Mouse (Mus musculus): ENCODE measurements around the gene Arhgef7. TPM values are rescaled to one million over a fixed set of nuclear protein-coding genes. Genes with fewer than 3 reads are reported as not detected.

Gene Arhgef7
- polyA plus RNA-seq, 1 experiment from 2014 or later: 57.0 TPM

DNA sequence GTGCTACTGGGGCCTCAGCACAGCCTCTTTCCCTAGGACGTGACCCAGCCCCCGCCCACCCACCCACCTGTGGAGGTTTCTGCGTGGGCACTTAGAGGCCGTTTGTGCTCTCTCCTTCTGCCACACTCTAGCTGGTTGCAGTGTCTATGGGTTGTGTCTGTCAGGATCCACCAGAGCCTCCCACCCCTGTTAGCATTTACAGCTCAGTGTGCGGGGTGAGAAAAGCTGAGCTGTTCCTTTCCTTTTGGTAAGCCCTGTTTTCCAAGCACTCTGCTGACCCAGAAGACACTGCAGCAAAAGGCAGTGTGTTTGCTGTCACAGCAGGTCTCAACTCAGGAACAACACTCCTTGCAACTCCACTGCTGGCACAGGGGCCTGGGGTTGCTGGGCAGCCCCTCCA, 106.7 kb downstream of the Arhgef7 start:
- Histone ChIP-seq H3K36me3 (ENCODE audit: control insufficient read depth, insufficient read depth, low read length) (0 out of 2 replicates have a peak, but pooled peaks cover 3% of the 10 kb centered on the region), H3K9ac (ENCODE audit: low read depth, low read length) (no peak overlapping the region), H3K27ac (ENCODE audit: low read depth, low read length) (no peak overlapping the region), H3K4me3 (ENCODE audit: low read depth, low read length) (no peak overlapping the region), H3K27me3 (ENCODE audit: control insufficient read depth, insufficient read depth, low read length) (no peaks in the 10 kb centered on the region), H3K9me3 (ENCODE audit: control insufficient read depth, low read length) (no peaks in the 10 kb centered on the region), H3K4me1 (replicated peaks; ENCODE audit: control insufficient read depth, insufficient read depth, low read length) (peaks cover 3% of the 10 kb centered on the region), H3K4me2 (replicated peaks; ENCODE audit: low read depth, low read length) (no peak overlapping the region)
- WGBS: 87% methylated on average over 5 of the region's 5 CpGs
- no peak for ATAC-seq (ENCODE audit: low FRiP score)
- DNase-seq (ENCODE audit: low spot score): no peak

- no peak for ATAC-seq (ENCODE audit: low FRiP score)
- Histone ChIP-seq H3K27ac (ENCODE audit: low read depth, low read length) (no peak overlapping the region), H3K4me3 (ENCODE audit: low read depth, low read length) (no peak overlapping the region), H3K9ac (ENCODE audit: low read depth, low read length) (no peak overlapping the region), H3K4me1 (replicated peaks; ENCODE audit: control insufficient read depth, insufficient read depth, low read length) (peaks cover 3% of the 10 kb centered on the region), H3K36me3 (ENCODE audit: control insufficient read depth, insufficient read depth, low read length) (0 out of 2 replicates have a peak, but pooled peaks cover 3% of the 10 kb centered on the region), H3K4me2 (replicated peaks; ENCODE audit: low read depth, low read length) (no peak overlapping the region), H3K9me3 (ENCODE audit: control insufficient read depth, low read length) (no peaks in the 10 kb centered on the region), H3K27me3 (ENCODE audit: control insufficient read depth, insufficient read depth, low read length) (no peaks in the 10 kb centered on the region)
- DNase-seq (ENCODE audit: low spot score): no peak
- 91% methylated on average over 16 of the region's 16 CpGs for WGBS
Measured at GRCm38 (mm10) chr8:11834691-11835090, 107.2 kb downstream of the Arhgef7 start.

GRCm38 (mm10) chr8:11840174-11840573, 112.7 kb downstream of the Arhgef7 start, which contains the start of gene Tex29:
Tex29 (plus strand) TSS chr8:11840474.
- Histone ChIP-seq H3K9ac (ENCODE audit: low read depth, low read length) (no peak within 1 kb of the TSS), H3K27ac (ENCODE audit: low read depth, low read length) (no peak within 1 kb of the TSS), H3K4me3 (ENCODE audit: low read depth, low read length) (no peak within 1 kb of the TSS), H3K27me3 (ENCODE audit: control insufficient read depth, insufficient read depth, low read length) (no peaks in the 10 kb centered on the region), H3K4me2 (replicated peaks; ENCODE audit: low read depth, low read length) (no peak within 1 kb of the TSS), H3K9me3 (ENCODE audit: control insufficient read depth, low read length) (no peaks in the 10 kb centered on the region), H3K36me3 (ENCODE audit: control insufficient read depth, insufficient read depth, low read length) (no peaks in the 10 kb centered on the region), H3K4me1 (replicated peaks; ENCODE audit: control insufficient read depth, insufficient read depth, low read length) (peaks cover 3% of the 10 kb centered on the region; the same call in 1 of the 2 replicates)
- 81% methylated on average over 5 of the region's 5 CpGs for WGBS
- DNase-seq (ENCODE audit: low spot score): no peak
- no peak for ATAC-seq (ENCODE audit: low FRiP score)

GRCm38 (mm10) chr8:11841571-11841970, 114.0 kb downstream of the Arhgef7 start:
- Histone ChIP-seq H3K4me2 (replicated peaks; ENCODE audit: low read depth, low read length) (no peak overlapping the region), H3K27me3 (ENCODE audit: control insufficient read depth, insufficient read depth, low read length) (no peaks in the 10 kb centered on the region), H3K4me1 (replicated peaks; ENCODE audit: control insufficient read depth, insufficient read depth, low read length) (peaks cover 3% of the 10 kb centered on the region; the same call in 1 of the 2 replicates), H3K9ac (ENCODE audit: low read depth, low read length) (no peak overlapping the region), H3K9me3 (ENCODE audit: control insufficient read depth, low read length) (no peaks in the 10 kb centered on the region), H3K36me3 (ENCODE audit: control insufficient read depth, insufficient read depth, low read length) (no peaks in the 10 kb centered on the region), H3K27ac (ENCODE audit: low read depth, low read length) (no peak overlapping the region), H3K4me3 (ENCODE audit: low read depth, low read length) (no peak overlapping the region)
- WGBS: 40% methylated on average over 8 of the region's 8 CpGs
- no peak for ATAC-seq (ENCODE audit: low FRiP score)
- peak; percentile 21 for DNase-seq (ENCODE audit: low spot score)

DNA sequence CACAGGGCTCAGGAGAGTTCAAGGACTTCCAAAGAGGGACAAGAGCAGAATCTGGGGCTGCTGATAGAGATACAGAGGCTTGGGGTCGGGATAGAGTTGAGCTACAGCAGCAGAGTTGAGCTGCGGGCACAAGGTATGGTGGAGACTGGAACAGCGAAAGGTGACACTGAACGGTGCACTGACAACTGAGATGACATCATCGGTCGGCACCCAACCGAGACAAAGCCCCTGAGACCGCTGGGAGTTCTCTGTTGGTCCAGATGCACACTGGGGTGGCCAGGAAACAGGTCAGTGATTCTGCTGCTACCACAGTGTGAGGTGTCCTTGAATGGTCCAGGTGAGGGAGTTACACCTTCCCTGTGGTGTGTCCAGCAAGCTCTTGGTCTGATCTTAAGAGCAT, 115.2 kb downstream of the Arhgef7 start:
- no peaks in the 10 kb centered on the region for H3K36me3 ChIP-seq (ENCODE audit: control insufficient read depth, insufficient read depth, low read length)
- 86% methylated on average over 8 of the region's 8 CpGs for WGBS

DNA sequence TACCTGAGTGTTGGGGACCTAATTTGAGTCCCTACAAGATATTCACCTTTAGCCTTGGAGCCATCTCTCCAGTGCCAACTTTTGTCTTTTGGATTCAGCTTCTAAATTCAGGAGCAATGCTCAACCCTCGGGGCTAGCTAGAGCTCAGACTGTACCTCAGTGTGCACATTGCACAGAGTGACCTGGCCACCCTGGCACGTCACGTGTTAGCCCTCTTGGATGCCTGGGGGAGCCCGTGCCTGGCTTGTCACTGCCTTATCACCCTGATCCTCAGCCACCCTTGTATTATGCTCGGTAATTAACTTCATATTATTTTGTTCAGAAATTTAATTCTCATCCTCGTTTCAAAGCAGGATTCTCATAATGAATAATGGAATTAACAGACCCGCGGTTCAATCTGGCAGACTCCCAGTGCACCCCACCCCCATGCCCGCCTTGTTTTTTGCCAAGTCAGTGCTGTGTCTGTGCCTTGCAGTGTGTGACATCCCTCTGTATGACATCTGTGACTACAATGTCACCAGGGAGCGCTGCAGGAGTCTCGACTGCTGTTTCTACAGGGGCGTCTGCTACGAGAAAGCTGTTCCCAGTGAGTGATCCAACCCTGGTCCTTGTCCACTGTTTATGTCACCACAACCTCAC, 116.3 kb downstream of the Arhgef7 start:
- H3K27me3 ChIP-seq (ENCODE audit: control insufficient read depth, insufficient read depth, low read length): no peaks in the 10 kb centered on the region
- 84% methylated on average over 13 of the region's 13 CpGs for WGBS
- ATAC-seq (ENCODE audit: low FRiP score): no peak
- no peak overlapping the region for H3K4me3 ChIP-seq (ENCODE audit: low read depth, low read length)
- no peak for DNase-seq (ENCODE audit: low spot score)
- H3K9ac ChIP-seq (ENCODE audit: low read depth, low read length): no peak overlapping the region
- no peak overlapping the region for H3K27ac ChIP-seq (ENCODE audit: low read depth, low read length)
- no peaks in the 10 kb centered on the region for H3K36me3 ChIP-seq (ENCODE audit: control insufficient read depth, insufficient read depth, low read length)
- no peaks in the 10 kb centered on the region for H3K9me3 ChIP-seq (ENCODE audit: control insufficient read depth, low read length)
- H3K4me2 ChIP-seq (replicated peaks; ENCODE audit: low read depth, low read length): no peak overlapping the region
- peaks cover 3% of the 10 kb centered on the region; the same call in 1 of the 2 replicates for H3K4me1 ChIP-seq (replicated peaks; ENCODE audit: control insufficient read depth, insufficient read depth, low read length)

More for the DNA sequence above, 115.2 kb downstream of the Arhgef7 start:
- peaks cover 3% of the 10 kb centered on the region; the same call in 1 of the 2 replicates for H3K4me1 ChIP-seq (replicated peaks; ENCODE audit: control insufficient read depth, insufficient read depth, low read length)
- H3K9me3 ChIP-seq (ENCODE audit: control insufficient read depth, low read length): no peaks in the 10 kb centered on the region
- no peak for DNase-seq (ENCODE audit: low spot score)
- no peak overlapping the region for H3K4me2 ChIP-seq (replicated peaks; ENCODE audit: low read depth, low read length)
- H3K27me3 ChIP-seq (ENCODE audit: control insufficient read depth, insufficient read depth, low read length): no peaks in the 10 kb centered on the region
- ATAC-seq (ENCODE audit: low FRiP score): no peak
- no peak overlapping the region for H3K27ac ChIP-seq (ENCODE audit: low read depth, low read length)
- no peak overlapping the region for H3K4me3 ChIP-seq (ENCODE audit: low read depth, low read length)
- H3K9ac ChIP-seq (ENCODE audit: low read depth, low read length): no peak overlapping the region

DNA sequence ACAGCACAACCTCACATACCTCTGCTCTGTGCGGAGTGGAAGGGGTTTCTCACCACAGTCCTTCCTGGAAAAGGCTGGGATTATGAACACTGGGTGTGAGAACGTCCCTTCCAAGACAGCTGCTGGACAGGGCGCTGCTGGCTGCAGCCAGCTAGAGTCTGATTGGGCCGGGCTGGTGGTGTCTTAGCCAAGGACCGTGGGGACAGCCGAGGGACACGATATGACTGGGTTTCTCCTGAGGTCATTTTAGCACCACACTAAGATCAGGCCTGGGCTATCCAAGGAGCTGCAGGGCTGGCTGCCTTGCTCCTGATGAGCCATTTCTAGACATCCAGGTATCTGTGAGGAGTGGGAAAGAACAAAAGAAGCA, 116.8 kb downstream of the Arhgef7 start:
- Histone ChIP-seq H3K27me3 (ENCODE audit: control insufficient read depth, insufficient read depth, low read length) (no peaks in the 10 kb centered on the region), H3K4me3 (ENCODE audit: low read depth, low read length) (no peak overlapping the region), H3K36me3 (ENCODE audit: control insufficient read depth, insufficient read depth, low read length) (no peaks in the 10 kb centered on the region), H3K4me1 (replicated peaks; ENCODE audit: control insufficient read depth, insufficient read depth, low read length) (peaks cover 3% of the 10 kb centered on the region; the same call in 1 of the 2 replicates), H3K4me2 (replicated peaks; ENCODE audit: low read depth, low read length) (no peak overlapping the region), H3K9me3 (ENCODE audit: control insufficient read depth, low read length) (no peaks in the 10 kb centered on the region), H3K27ac (ENCODE audit: low read depth, low read length) (no peak overlapping the region), H3K9ac (ENCODE audit: low read depth, low read length) (no peak overlapping the region)
- DNase-seq (ENCODE audit: low spot score) (no peak), ATAC-seq (ENCODE audit: low FRiP score) (no peak)
- 87% methylated on average over 7 of the region's 7 CpGs for WGBS

DNA sequence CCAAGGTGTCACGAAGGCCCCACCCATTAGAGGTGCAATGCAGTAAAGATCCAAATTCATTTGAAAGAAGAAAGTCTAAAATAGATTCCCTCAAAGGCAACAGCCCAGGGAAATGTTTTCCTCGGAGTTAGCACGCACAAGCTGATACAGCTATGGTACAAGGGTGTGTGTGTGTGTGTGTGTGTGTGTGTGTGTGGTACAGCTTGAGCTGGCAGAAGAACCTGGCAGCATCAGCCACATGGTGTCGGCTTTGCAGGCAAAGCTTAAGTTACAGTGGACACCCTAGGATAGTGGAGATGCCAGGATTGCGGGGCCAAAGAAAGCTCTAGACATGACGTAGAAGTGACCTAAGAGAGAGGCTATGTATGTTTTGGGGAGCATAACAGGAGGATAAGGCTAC, 119.3 kb downstream of the Arhgef7 start:
- DNase-seq (ENCODE audit: low spot score) (no peak), ATAC-seq (ENCODE audit: low FRiP score) (no peak)
- no peaks in the 10 kb centered on the region for H3K27me3 ChIP-seq (ENCODE audit: control insufficient read depth, insufficient read depth, low read length)
- 93% methylated on average over 6 of the region's 6 CpGs for WGBS
- H3K36me3 ChIP-seq (ENCODE audit: control insufficient read depth, insufficient read depth, low read length): no peaks in the 10 kb centered on the region
- H3K4me2 ChIP-seq (replicated peaks; ENCODE audit: low read depth, low read length): no peak overlapping the region
- H3K9ac ChIP-seq (ENCODE audit: low read depth, low read length): no peak overlapping the region
- H3K4me1 ChIP-seq (replicated peaks; ENCODE audit: control insufficient read depth, insufficient read depth, low read length): peaks cover under 1% of the 10 kb centered on the region; the same call in 1 of the 2 replicates
- no peaks in the 10 kb centered on the region for H3K9me3 ChIP-seq (ENCODE audit: control insufficient read depth, low read length)
- H3K4me3 ChIP-seq (ENCODE audit: low read depth, low read length): no peak overlapping the region
- H3K27ac ChIP-seq (ENCODE audit: low read depth, low read length): no peak overlapping the region

DNA sequence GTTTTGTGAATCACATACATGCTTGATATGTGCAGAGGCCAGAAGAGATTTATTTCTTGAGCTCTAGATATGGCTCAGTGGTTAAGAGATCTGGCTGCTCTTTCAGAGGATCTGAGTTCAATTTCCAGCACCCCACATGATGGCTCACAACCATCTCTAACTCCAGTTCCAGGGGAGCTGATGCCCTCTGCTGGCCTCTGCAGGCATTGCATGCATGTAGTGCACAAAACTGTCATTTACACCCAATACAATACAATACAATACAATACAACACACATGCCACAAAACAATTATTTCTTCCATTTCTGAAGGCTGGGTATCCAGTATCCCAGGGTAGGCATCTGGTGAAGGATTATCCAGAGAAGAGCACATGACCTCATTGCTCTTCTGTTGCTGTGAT, 140.3 kb downstream of the Arhgef7 start:
- Histone ChIP-seq H3K36me3 (ENCODE audit: control insufficient read depth, insufficient read depth, low read length) (no peaks in the 10 kb centered on the region), H3K9ac (ENCODE audit: low read depth, low read length) (no peak overlapping the region), H3K4me3 (ENCODE audit: low read depth, low read length) (no peak overlapping the region), H3K4me2 (replicated peaks; ENCODE audit: low read depth, low read length) (no peak overlapping the region), H3K27me3 (ENCODE audit: control insufficient read depth, insufficient read depth, low read length) (no peaks in the 10 kb centered on the region), H3K4me1 (replicated peaks; ENCODE audit: control insufficient read depth, insufficient read depth, low read length) (no peaks in the 10 kb centered on the region), H3K9me3 (ENCODE audit: control insufficient read depth, low read length) (no peaks in the 10 kb centered on the region), H3K27ac (ENCODE audit: low read depth, low read length) (no peak overlapping the region)
- DNase-seq (ENCODE audit: low spot score) (no peak), ATAC-seq (ENCODE audit: low FRiP score) (no peak)

Data from hindbrain, embryonic 11.5 days (tissue).